Mouse (Mus musculus) right cerebral cortex, postnatal 10 days (tissue): ENCODE measurements around the gene Spon1.
A peak's percentile ranks its signal among the peaks of the same experiment; 100 is the strongest.

Source experiments
- DNase-seq, 2 experiments: peaks; one replicate each; pipeline ENCODE4 v3.0.0; 2021; ENCODE audit warnings: low spot score in 2 of 2

Spon1 gene

GRCm38 (mm10) chr7:113903939-113904338, 138.1 kb downstream of the Spon1 start:
- no peak for DNase-seq

- DNase-seq, result no peak
These were observed 138.6 kb downstream of the Spon1 start for GRCm38 (mm10) chr7:113904348-113904895.

- peak; percentile 38 to 50 for DNase-seq
These were observed 143.5 kb downstream of the Spon1 start for GRCm38 (mm10) chr7:113909161-113909825.

GRCm38 (mm10) chr7:113910856-113911255, 145.1 kb downstream of the Spon1 start:
- no peak for DNase-seq

- DNase-seq, result peak in 1 of 2 experiments; percentile 46
These were observed 150.1 kb downstream of the Spon1 start for GRCm38 (mm10) chr7:113915936-113916335.

- no peak for DNase-seq
These were observed 153.1 kb downstream of the Spon1 start for GRCm38 (mm10) chr7:113918916-113919315.

GRCm38 (mm10) chr7:113919505-113919904, 153.7 kb downstream of the Spon1 start:
- peak; percentile 38 to 43 for DNase-seq

- DNase-seq, result peak; percentile 59 to 64
These were observed 154.3 kb downstream of the Spon1 start for GRCm38 (mm10) chr7:113920056-113920455.

GRCm38 (mm10) chr7:113924561-113924960, 158.8 kb downstream of the Spon1 start:
- DNase-seq, result no peak

GRCm38 (mm10) chr7:113950888-113951287, 185.1 kb downstream of the Spon1 start:
- DNase-seq, result no peak

GRCm38 (mm10) chr7:113955431-113955830, 189.6 kb downstream of the Spon1 start:
- no peak for DNase-seq

GRCm38 (mm10) chr7:113960841-113961499, 195.2 kb downstream of the Spon1 start:
- DNase-seq, result peak in 1 of 2 experiments; percentile 34

GRCm38 (mm10) chr7:113961500-113961895, 195.7 kb downstream of the Spon1 start:
- peak; percentile 64 to 76 for DNase-seq

GRCm38 (mm10) chr7:113962078-113962477, 196.3 kb downstream of the Spon1 start:
- DNase-seq, result no peak

GRCm38 (mm10) chr7:113963766-113964165, 198.0 kb downstream of the Spon1 start:
- DNase-seq, result no peak

GRCm38 (mm10) chr7:113965625-113966024, 199.8 kb downstream of the Spon1 start:
- no peak for DNase-seq

GRCm38 (mm10) chr7:113969182-113969581, 203.4 kb downstream of the Spon1 start:
- DNase-seq, result no peak

- peak in 1 of 2 experiments; percentile 47 for DNase-seq
These were observed 206.7 kb downstream of the Spon1 start for GRCm38 (mm10) chr7:113972536-113972935.

- peak; percentile 27 to 41 for DNase-seq
These were observed 220.8 kb downstream of the Spon1 start for GRCm38 (mm10) chr7:113986406-113987134.

- no peak for DNase-seq
These were observed 222.4 kb downstream of the Spon1 start for GRCm38 (mm10) chr7:113988156-113988555.

- DNase-seq, result no peak
These were observed 232.0 kb downstream of the Spon1 start for GRCm38 (mm10) chr7:113997675-113998354.

- DNase-seq, result no peak
These were observed 238.4 kb downstream of the Spon1 start for GRCm38 (mm10) chr7:114004171-114004570.
